Mouse (Mus musculus) retina, adult 2 months (tissue): ENCODE measurements around the gene Habp2.
A peak's percentile ranks its signal among the peaks of the same experiment; 100 is the strongest.

Source experiments
- DNase-seq: peaks from one replicate; pipeline ENCODE4 v3.0.0-alpha.2; 2012; ENCODE audit warnings: low read depth, low spot score

Habp2 gene

DNA sequence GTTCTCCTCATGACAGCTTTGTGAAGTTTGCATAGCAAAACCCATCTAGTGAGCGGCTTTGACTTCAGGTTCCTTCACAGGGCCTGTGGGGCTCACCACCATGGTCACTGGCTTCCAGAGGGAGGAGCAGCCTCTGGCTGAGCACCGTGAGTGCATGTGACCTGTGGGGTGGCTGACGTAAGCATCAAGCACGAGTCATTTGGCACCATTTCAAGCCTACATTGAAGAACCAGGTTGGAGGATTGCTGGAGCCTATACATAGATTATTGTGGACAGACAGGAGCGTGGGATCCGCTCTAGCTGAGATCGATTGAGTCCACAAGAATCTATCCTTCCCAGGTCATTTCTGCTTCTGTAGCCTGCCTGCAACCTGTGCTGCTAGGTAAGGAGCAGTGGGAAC is at the start of gene Habp2:
TSS of gene Habp2 (plus strand) at position 272 of the 400 bp plus-strand sequence.
- DNase-seq: no peak

DNA sequence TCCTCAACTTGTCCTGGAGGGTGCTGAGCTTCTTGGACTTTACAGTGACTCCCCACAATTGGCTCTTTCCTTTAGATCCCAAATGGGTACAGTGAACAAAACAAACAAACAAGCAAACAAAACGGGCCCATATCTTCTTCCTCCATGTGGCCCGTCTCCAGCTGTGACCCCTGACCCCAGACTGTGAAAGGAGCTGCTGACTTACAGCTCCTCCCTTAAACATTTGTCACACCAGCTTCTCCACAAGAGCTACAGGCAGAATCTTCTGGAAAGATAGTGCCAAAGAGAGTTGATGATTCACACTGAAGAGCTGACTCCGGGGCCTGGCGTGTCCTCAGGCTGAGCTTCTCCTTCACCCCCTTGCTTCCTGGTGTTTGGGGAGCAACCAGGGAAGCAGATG is 48.4 kb upstream of the Habp2 start:
- no peak for DNase-seq

DNA sequence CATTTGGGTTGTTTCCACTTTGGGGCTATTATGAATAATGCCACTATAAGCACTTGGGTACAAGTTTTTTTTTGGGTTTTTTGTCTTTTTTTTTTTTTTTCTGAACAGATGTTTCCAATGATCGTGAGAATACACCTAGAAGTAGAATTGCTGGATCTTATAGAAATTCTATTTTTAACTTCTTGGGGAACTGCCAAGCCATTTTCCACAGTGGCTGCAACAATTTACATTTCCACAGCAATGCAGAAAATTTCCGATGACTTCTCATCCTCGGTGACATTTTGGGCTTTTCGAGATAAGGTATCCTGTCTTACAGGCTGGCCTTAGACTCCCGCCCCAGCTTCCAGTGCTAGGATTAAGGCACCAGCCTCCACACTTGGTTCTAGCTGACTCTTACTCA is 41.7 kb upstream of the Habp2 start:
- no peak for DNase-seq

DNA sequence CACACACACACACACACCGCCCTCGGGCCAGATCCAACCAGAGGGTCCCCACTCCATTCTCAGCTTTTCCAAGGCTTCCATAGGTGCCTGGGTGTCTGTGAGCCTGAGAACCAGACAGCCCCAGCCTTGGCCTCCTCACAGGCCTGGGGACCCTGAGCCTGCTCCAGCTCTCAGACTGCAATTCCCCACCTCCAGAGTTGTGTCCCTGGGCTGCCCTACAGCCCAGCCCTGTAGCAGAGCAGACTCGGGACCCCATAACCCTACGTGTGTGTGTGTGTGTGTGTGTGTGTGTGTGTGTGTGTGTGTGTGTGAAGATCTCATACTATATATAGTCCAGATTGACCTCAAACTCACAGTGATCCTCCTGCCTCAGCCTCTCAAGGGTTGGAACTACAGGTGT is 34.1 kb upstream of the Habp2 start:
- no peak for DNase-seq

DNA sequence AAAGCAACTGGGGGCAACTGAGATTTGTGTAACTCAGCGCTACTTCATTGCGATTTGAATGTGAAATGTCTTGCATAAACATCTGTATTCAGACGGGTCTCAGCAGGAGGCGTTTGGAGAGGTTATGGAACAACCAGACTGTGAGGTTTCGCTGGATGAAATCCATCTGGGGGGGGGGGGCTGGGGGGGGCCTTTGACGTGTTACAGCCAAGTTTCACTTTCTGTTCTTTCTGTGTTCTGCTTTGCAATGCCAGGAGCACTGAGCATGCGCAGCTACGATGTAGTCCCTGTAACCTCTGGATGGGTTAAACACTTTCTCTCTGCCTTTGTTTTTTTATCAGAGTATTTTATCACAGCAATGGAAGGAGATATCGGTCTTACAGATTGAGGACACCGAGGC is 33.7 kb upstream of the Habp2 start:
- no peak for DNase-seq

DNA sequence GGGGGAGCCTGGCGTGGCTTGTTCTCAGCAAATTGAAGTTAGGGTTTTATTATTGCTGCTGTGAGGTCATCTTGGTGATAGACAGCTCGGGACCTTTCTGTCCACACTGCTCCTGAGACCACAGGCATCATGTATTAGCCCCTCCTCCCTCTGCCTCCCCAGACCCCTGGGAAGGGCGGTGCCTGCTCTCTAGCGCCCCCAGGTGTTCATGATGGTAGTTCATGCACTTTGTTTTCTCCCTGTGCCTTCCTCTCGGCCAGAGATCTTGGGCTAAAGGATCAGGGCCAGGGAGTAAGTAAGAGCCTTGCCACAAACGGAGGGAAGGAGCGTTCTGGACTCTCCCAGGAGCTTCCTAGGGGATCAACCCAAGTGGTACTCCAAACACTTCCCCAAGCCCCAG is 32.2 kb upstream of the Habp2 start:
- no peak for DNase-seq

DNA sequence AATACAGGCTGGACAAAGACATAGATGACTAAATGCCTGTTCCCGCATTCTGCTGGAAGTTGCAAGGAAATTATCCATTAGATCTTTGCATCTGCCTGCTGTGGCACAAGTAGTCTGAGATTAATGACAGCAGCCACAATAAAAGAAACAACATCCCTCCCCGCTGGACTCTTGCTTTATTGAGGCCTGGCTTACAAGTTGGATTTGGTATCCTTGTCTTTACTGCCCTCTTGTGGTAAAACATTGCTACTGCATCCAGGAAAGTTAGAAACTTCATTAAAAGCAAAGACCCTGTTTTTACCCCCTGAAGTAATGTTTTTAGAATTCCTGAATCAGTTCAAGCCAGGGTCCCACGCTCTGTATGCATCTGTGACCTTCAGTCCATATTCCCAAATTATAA is 31.4 kb upstream of the Habp2 start:
- peak; percentile 16 for DNase-seq

DNA sequence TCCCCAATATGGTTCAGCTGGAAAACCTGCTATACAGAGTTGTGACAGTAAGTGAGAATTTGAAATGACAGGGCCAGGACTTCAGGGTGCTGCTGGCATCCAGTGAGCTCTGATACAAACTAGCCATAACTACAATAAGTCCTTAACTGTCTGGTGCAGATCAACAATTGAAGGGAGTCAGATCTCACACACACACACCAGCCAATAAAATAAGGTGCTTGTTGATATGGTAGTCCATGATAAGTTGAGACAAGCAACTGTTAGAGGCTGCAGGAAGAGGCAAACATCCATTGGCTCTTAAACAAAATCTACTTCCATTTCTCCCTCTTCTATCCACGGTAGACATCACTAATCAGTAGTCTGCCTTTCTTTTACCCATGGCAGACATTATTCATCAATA is 30.7 kb upstream of the Habp2 start:
- DNase-seq: no peak

DNA sequence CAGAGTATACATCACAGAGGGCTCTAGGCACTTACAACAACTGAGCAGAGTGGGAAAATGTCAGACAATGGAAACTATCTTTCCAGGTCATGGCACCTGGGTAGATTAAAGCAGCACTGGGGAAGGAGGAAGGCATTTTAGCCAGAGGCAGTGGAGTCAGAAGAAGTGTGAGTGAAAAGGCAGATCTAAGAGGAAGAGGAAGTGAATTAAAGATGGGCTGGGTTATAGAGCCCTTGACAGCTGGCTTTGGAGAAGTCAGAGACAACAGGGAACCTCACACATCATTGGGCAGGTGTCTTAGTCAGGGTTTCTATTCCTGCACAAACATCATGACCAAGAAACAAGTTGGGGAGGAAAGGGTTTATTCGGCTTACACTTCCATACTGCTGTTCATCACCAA is 30.2 kb upstream of the Habp2 start:
- DNase-seq: no peak

DNA sequence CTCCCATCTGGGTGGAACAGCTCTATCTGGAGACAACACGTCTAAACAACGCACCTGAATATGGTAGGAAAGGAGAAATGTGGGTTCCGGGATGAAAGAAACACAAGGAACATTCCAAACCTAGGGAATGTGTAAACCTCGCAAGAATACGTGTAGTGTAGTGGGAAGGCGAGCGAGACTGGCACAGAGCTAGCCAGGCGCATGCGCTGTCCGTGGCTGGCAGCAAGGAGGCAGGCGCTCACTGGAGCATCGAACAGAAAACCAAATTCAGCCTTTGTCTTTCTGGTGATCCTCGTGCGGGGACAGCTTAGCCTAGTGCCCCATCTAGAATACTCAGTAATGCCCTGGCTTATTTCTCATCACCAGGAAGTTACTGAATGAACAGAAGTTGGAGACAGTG is 23.2 kb upstream of the Habp2 start:
- DNase-seq: no peak

DNA sequence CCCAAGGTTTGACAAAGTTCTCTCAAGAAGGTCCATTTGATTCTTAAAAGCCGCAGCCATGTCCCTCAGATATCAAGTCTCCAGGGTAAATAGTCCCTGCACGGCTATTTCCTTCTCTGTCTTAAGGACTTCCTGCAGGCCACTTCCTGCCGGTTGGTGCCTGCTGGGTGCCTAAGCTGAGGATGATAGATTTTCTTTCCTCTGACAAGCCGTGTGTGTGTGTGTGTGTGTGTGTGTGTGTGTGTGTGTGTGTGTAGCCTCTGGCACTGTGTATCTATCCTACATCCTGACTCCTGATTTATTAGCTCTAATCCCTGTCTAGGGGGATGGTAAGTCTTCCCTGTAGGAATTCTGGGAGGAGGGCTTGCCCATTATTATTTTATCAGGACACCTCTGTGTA is 22.8 kb upstream of the Habp2 start:
- DNase-seq: no peak

DNA sequence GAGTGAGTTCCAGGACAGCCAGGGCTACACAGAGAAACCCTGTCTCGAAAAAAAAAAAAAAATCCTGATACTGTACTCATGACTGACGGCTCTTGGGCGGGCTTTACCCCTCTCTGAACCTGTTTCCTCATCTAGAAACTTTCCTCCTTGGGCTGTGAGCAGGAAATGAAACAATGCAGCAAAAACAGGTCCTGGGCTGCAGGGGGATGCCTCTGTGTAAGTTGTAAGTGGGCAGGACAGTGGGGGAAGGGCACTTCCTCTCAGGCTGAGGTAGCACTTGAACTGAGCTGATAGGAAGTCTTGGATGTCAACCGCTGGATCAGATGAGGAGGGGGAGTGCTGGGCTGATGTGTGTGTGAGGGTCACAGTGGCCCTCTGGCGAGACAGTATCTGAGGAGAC is 21.8 kb upstream of the Habp2 start:
- DNase-seq: no peak

DNA sequence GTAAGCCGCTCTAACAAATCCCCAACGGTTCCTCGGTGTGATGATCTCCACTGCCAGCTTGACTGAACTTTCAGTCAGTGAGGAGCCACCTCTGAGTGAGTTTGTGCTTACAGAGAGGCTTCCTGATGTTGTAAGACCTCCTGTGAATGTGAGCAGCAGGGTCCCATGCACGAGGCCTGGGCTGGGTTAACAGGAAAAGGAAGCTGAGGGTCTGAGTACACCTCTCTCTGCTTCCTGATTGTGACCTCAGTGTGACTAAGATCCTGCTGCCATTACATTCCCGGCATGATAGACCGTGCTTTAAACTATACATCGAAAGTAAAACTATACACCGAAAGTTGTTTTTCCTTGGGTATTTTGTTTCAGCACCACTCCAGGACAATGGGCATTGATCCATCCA is 14.9 kb upstream of the Habp2 start:
- DNase-seq: no peak

DNA sequence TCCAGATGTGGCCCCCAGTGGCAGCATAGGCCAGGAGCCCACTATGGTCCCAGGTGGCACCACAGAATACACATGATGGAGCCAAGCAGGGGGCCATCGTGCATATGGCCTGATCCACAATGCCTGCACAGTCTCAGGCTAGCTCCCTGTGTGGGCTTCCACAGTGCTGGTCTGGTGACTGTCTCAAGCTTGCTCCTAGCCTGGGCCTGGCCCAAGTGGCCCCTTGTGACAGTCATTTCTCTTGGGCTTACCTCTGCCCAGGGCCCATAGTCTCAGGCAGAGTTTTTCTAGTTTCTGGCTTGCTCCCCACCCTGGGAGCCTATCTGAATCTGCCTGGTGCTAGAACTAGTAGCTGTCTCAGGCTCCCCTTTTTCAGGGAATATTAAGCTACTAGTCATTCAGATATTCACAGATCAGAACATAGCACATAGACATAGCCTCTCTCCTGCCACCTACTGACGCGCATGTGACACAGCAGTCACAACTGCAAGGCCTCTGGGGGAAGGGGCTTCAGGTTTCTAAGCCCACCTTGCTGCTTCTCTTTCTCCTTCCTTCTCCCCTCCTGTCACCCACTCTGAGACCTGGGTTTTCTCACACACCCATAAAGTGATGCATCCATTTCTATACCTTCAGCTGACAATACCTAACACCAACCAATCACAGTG is 9.7 kb upstream of the Habp2 start:
- DNase-seq: no peak

DNA sequence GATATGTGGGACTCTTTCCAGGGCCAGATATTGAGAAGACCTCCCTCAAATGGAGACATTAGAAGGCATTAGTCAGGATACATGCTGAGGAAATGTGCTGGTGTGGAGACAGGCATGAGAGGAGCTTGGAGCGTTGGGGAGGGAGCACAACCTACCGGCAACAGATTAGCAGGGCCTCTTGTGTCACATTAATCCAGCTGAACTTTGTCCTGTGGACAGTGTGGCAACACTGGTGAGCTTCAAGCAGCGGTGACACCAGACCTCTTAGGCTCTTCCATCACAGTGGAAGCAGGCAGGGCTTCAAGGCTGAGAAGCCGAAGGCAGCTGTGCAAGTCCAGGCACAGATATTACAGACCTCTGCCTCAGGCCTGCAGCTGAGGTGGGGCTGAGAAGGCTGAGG is 9.0 kb upstream of the Habp2 start:
- no peak for DNase-seq

DNA sequence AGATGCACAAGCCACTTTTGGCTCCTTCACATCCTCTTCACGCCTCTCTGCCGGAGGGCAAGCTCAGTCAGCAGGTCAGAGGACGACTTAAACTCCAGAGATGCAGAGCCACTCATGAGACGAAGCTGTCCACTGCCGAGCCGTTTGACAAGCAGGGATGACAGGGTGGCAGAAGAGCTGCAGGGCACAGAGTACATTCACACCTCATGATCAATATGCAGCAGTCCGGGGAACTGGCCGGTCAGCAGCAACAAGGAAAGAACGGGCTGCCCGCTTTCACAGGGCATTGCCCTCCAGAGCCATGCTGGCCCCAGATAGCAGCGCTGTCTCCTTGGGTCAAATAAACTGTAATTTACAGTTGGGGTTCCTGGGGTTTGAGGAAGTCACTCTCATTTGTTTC is 8.6 kb upstream of the Habp2 start:
- no peak for DNase-seq

DNA sequence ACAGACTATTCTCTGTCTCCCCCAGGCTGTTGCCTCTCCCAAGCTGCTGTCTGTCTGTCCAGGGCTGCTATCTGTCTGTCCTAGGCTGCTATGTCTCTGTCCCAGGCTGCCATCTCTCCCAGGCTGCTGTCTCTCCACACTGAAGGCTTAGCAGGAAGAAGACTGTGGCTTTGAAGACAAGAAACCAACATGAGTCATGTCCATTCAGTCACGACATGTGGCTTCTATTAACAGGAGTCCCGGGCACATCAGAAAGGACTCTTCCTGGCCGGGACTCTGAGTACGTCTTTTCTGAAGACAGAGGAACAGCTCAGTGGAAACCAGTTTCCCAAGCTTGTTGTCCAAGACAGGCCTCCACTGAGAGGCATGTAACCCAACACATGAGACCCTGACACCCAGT is 1.7 kb upstream of the Habp2 start:
- no peak for DNase-seq

DNA sequence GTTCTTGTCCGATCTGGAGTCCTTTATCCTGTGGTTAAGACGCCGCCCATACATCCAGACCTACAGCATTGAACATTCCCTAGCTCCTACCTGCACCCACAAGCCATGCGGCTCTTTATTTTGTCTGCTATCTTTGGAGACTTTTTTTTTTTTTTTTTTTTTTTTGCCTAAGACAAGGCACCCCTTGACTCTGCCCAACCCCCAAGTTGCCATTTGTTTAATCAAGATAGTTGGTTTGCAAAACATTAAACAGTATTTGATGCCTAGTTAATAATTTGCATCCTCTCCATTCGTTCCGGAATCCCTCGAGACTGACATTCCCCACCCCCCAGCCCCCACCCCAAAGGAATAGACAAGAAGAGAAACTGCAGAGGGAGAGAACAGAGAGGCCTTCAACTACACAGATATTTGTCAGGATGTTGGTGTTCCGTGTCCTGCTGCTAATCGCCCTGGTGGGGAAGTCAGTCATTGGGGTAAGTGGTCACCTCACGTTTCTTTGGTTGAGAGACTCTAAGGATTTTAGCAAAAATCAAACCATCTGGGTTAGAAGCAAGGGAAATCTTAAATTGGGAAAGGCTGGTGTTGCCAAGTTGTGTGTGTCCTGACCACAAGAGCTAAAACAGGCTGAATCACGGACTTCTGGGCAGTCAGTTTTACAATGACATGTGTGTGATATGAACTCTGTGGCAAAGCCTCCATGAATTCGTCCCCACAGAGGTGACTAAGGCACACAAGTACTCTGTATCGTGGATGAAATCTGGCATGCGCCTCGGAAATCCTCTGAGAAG is 837 bp downstream of the Habp2 start:
- no peak for DNase-seq

DNA sequence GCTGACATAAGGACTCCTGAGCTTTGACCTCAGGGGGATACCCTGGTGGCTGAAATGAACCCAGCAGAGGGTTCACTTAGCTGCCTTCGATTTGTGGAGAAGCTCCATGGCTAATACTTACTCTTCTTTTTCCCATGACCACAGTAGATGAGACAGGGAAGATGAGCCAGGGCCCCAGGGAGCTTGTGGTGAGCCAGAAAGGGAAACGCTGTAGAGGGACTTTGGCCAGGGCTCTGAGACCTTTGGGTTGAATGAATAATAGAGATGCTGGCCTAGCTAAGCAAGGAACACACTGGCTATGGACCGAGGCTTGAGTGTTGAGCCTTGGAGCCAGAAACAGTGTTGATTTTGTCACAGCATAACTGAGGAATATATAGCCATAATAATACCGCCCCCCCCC is 1.5 kb downstream of the Habp2 start:
- no peak for DNase-seq

DNA sequence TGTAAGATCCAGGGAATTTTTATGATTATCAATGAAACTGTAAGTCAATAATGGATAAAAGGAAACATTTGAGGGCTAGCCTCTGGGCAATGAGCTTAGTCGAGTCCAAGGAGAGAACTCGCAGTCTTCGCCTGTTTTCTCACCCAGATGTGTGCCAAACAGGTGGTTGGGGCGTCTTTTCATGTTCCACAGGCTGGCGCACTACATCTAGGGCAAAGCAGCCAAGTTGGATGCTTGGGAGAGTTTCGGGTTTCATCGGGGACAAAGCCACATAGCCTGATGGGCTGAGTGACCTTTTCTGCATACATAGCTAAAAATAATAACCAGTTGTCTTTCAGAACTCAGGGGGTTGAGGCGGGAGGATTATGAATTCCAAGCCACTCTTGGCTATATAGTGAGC is 2.7 kb downstream of the Habp2 start:
- no peak for DNase-seq

DNA sequence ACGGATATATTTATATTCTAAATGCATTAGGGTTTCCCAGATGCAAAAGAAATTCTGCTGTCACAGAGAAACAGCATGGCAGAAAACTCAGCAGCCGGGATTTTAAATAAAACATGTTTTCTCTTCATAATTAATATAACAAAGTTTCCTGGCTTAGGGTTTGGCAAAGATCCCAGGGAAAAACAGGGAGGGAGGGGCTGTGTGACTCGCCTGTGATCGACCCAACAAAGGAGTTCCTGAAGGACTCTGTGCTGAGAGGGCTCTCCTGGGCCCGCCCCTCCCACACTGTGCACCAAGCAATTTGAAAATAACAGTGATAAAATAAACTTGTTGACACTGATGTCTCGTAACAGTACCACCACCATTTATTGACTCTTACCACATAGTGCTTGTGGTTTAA is 5.0 kb downstream of the Habp2 start:
- no peak for DNase-seq

DNA sequence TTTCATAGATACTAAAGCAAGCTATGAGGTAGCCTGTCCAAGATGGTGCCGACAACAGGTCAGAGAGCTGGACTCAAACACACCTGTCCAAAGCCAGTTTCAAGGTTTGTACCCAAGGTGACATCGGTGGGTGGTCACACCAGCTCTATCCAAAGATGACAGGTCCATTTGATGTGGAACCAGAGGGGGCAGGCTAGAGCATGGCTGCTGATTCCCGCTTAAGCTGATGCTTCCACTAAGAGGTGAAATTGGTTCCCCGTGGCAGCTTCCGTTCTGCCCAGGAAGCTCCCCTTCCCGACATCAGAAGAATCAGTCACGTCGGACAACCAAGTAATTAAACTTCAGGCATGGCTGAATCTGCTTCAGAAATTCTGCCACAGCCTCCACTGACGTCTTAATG is 5.4 kb downstream of the Habp2 start:
- DNase-seq: no peak

DNA sequence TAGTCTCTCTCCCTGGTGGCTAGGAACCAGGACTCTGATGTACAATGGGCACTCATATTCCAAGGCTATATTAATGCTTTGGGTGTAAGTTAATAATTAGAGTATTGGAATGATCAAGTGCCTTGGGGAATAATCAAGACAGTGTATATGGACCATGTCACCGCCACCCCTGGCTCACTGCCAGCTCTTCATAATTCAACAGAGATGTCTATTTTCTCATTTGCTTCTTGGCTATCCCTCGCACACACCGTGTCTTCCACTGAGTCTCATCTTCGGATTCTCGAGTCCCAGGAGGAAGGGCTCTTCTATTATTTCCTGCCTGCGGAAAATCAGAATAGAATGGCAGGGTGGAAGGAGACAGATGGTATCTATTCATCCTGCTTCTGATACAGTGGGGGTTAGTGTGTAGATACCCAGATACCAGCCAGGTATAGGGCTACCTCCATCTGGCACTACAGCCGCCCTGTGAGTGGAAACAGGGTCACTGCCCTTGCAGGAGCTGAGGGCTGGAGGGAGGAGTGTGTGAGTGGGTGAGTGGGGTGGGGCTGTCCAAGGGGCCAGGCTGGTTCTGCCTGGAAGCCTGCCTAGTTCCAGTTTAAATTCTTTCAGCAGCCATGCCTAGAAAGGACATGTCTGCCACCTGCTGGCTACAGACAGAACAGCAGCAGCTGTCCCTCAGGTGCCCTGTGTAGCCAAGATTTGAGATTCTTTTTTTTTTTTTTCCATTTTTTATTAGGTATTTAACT is 7.9 kb downstream of the Habp2 start:
- peak; percentile 18 for DNase-seq
